Mouse (Mus musculus) embryonic fibroblast, embryonic 13.5 days (primary cell): ENCODE results near the gene Dcp1b.

Experiments used
- CTCF ChIP-seq: IDR thresholded peaks from 2 replicates; pipeline ENCODE4 v1.5.1; 2011; ENCODE audit warnings: mild to moderate bottlenecking, control low read depth, low read length, moderate library complexity, borderline replicate concordance; ENCODE audit not compliant: insufficient read depth
- POLR2A ChIP-seq: IDR thresholded peaks from 2 replicates; pipeline ENCODE4 v1.6.1; 2011; ENCODE audit warnings: low read depth, mild to moderate bottlenecking, control low read depth, low read length, moderate library complexity

DNA sequence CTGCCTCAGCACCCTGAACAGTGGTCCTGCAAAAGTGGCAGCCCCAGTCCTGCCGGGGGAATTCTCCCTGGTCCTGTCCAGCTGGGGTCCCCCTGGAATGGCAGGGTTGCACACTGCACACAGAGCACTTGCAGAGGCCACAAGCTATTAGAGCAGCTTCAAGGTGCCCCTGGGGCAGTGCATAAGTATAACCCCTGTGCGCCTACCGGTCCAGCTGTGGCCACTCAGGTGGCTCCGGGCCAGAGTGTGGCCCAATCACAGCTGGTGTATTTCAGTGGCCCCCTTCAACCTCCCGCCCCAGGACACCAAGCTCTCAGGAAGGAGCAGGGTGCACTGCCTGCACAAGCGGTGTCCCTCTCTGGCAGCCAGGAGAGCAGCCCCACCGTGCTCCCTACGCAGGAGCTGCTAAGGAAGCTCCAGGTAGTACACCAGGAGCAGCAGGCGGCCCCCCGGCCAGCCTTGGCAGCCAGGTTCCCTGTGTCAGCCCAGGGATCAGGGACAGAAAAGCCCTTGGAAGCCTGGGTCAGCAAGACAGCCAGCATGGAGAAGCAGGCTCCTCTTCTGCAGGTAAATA, 40.1 kb downstream of the Dcp1b start:
- TF ChIP-seq CTCF (no peak), POLR2A (no peak)
